Mouse (Mus musculus) liver, postnatal 0 days (tissue): ENCODE measurements around the gene Pdcd1lg2. TPM values are rescaled to one million over a fixed set of nuclear protein-coding genes. Genes with fewer than 3 reads are reported as not detected.
A peak's percentile ranks its signal among the peaks of the same experiment; 100 is the strongest.

ENCODE experiments used
- ATAC-seq: fragments of 200-750 bp; cut with Nextera tagmentation; 2 replicates; pipeline ENCODE4 v1.8.0; 2017; ENCODE audit warnings: mild to moderate bottlenecking, moderate library complexity
- DNase-seq: peaks from one replicate; pipeline ENCODE4 v3.0.0-alpha.2; 2016
- H3K27ac ChIP-seq: fragments of 300-500 bp; sonication (generic); 2 replicates; pipeline ENCODE4 v1.5.1; 2014; ENCODE audit warnings: antibody characterized with exemption, moderate library complexity, mild to moderate bottlenecking, low read depth
- H3K27me3 ChIP-seq: fragments of 300-500 bp; sonication (generic); 2 replicates; pipeline ENCODE4 v1.6.1; 2014; ENCODE audit warnings: low read length, control low read depth, mixed read lengths; ENCODE audit not compliant: insufficient read depth
- H3K36me3 ChIP-seq: fragments of 300-500 bp; sonication (generic); replicated peaks from 2 replicates; pipeline ENCODE4 v1.6.1; 2014; ENCODE audit warnings: mild to moderate bottlenecking, control low read depth, low read length, moderate library complexity, mixed read lengths; ENCODE audit not compliant: insufficient read depth
- H3K4me1 ChIP-seq: fragments of 300-500 bp; sonication (generic); 2 replicates; pipeline ENCODE4 v1.6.1; 2014; ENCODE audit warnings: antibody characterized with exemption, mild to moderate bottlenecking, control low read depth; ENCODE audit not compliant: insufficient read depth
- H3K4me2 ChIP-seq: fragments of 300-500 bp; sonication (generic); 2 replicates; pipeline ENCODE4 v1.6.1; 2014; ENCODE audit warnings: low read depth, mild to moderate bottlenecking, low read length, moderate library complexity, mixed read lengths
- H3K4me3 ChIP-seq: fragments of 300-500 bp; sonication (generic); 2 replicates; pipeline ENCODE4 v1.5.1; 2014; ENCODE audit warnings: low read depth, low read length
- H3K9ac ChIP-seq: fragments of 300-500 bp; sonication (generic); replicated peaks from 2 replicates; pipeline ENCODE4 v1.6.1; 2014; ENCODE audit warnings: mild to moderate bottlenecking, moderate library complexity
- H3K9me3 ChIP-seq: fragments of 300-500 bp; sonication (generic); 2 replicates; pipeline ENCODE4 v1.6.1; 2016; ENCODE audit warnings: mild to moderate bottlenecking, control low read depth, low read length, mixed read lengths
- CTCF ChIP-seq: sonication (generic); IDR thresholded peaks from 2 replicates; pipeline ENCODE4 v1.5.1; 2016; ENCODE audit warnings: antibody characterized with exemption, low read depth
- EP300 ChIP-seq: IDR thresholded peaks from 2 replicates; pipeline ENCODE4 v1.6.1; 2016; ENCODE audit warnings: antibody characterized with exemption, low read depth, mild to moderate bottlenecking
- WGBS: fragments of 180-500 bp; shearing (Covaris S2); extraction: QIAGEN DNeasy Blood & Tissue Kit; methylation state at CpG from one replicate; pipeline ENCODE4 v1.1.7; 2014; ENCODE audit not compliant: insufficient replicate concordance; 5-methylcytosine and 5-hydroxymethylcytosine counted together
- polyA plus RNA-seq: library from polyadenylated mRNA; unstranded; fragments of >200 nt; fragmentation: Nextera tagmentation; extraction: Ambion mirVana; gene quantifications from 2 replicates; pipeline ENCODE4 v1.2.1, GENCODE M21; 2015

Pdcd1lg2 gene
- polyA plus RNA-seq, 1 experiment from 2014 or later: not detected

DNA sequence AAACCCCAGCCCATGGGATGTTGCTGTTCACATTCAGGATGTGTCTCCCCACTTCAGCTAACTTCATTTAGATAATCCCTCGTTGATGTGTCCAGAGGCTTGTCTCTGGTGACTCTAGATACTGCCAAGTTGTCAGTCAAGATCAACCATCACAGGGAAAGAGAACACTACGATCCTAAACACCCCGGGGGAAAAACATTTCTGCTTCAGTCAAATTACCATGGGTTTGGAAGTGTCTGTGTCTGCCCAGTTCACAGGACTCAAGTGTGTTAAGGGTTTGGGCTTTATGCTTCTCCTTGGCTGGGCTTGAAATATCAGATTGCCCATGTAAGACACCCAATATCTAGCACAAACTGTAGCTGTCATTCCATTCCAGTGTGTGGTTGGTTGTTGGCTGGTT lies 71.9 kb downstream of the Pdcd1lg2 start:
- TF ChIP-seq EP300 (no peak), CTCF (no peak)
- ATAC-seq: no peak
- DNase-seq: no peak
- Histone ChIP-seq H3K4me2 (no peak overlapping the region), H3K4me1 (peaks cover 12% of the 10 kb centered on the region), H3K27me3 (no peaks in the 10 kb centered on the region), H3K27ac (no peak overlapping the region), H3K36me3 (no peaks in the 10 kb centered on the region), H3K9ac (no peak overlapping the region), H3K9me3 (no peaks in the 10 kb centered on the region), H3K4me3 (no peak overlapping the region)
- 36% methylated on average over 3 of the region's 3 CpGs for WGBS

DNA sequence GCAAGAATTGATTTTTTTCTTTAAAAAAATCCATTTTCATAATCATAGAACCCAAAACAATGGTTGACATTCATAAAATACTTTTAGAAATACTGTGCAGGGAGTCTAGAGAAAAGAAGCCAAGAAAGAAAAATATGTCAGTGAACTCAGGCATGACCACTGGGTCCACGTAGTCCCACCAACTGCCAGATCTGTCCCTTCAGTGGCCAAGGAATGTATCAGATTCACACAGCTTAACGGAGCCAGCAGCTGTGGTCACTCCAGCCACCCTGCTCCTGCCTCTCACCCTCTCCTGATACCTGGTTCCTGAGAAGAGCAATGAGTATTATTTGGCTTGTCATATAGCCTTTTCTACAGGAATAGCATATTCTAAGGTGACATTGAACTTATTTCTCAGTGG lies 72.7 kb downstream of the Pdcd1lg2 start:
- H3K4me3 ChIP-seq: no peak overlapping the region
- WGBS: 61% methylated on average over 2 of the region's 2 CpGs
- ATAC-seq: no peak
- H3K9ac ChIP-seq: no peak overlapping the region
- peaks cover 19% of the 10 kb centered on the region for H3K4me1 ChIP-seq
- no peaks in the 10 kb centered on the region for H3K36me3 ChIP-seq
- TF ChIP-seq EP300 (no peak), CTCF (no peak)
- no peaks in the 10 kb centered on the region for H3K27me3 ChIP-seq
- H3K9me3 ChIP-seq: no peaks in the 10 kb centered on the region
- no peak overlapping the region for H3K4me2 ChIP-seq
- no peak overlapping the region for H3K27ac ChIP-seq
- no peak for DNase-seq

DNA sequence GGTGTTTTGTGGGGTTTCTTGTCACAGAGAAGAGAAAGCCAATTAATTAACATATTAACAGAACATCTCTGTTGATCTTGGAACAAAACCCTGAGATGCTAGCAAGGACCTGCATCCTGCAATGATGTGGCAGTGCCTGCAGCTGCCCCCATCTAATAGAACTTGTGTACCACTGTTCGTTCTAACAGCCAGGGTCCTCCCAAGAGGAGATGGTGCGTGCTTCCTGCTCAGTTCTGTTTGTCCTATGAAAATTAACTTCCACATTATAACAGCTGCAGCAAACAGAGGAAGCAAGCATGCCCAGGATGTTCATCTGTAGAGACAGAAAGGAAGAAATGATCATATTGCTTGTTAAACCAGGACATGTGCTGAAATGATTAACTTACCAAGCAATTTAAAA lies 73.8 kb downstream of the Pdcd1lg2 start:
- Histone ChIP-seq H3K36me3 (no peaks in the 10 kb centered on the region), H3K4me1 (peaks cover 26% of the 10 kb centered on the region), H3K27me3 (no peaks in the 10 kb centered on the region), H3K4me2 (no peak overlapping the region), H3K9ac (no peak overlapping the region), H3K4me3 (no peak overlapping the region), H3K27ac (peak overlapping the region; percentile 58), H3K9me3 (no peaks in the 10 kb centered on the region)
- WGBS: 26% methylated on average over 2 of the region's 2 CpGs
- no peak for TF ChIP-seq CTCF
- ATAC-seq (peak; percentile 18; the same call in 1 of the 2 replicates), DNase-seq (no peak)

DNA sequence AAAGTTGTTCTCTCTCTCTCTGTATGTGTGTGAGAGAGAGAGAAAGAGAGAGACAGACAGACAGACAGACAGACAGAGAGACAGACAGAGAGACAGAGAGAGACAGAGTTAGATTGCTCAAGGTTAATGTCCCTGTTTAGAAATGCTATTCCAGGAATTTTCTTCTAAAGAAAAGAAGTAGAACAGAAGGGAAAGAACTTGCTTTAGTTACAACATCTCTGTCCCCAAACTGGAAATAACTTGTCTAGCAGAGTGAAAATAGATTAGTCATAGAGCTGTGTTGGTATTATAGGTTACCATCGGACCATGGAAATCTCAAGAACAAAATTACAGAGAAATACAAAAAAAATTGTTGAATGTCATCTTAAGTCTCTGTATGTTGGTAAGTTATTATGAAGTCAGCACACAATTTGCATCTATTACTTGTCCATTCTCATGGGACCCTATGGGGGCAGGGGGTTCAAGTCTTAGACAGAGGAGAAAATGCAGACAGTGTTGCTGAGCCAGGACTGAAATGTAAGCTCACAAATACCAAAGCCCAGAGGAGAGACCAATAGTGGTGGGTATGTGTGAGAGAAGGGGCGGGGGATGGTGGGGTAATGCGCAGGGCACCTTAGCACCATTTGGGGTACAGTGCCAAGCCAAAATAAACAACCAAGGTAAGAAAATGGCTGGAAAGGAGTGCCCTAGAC lies 74.7 kb downstream of the Pdcd1lg2 start:
- no peaks in the 10 kb centered on the region for H3K9me3 ChIP-seq
- H3K36me3 ChIP-seq: no peaks in the 10 kb centered on the region
- H3K4me1 ChIP-seq: peaks cover 29% of the 10 kb centered on the region
- peak overlapping the region; percentile 53 for H3K27ac ChIP-seq
- TF ChIP-seq CTCF: no peak
- TF ChIP-seq EP300: no peak
- DNase-seq: no peak
- no peak overlapping the region for H3K4me2 ChIP-seq
- H3K9ac ChIP-seq: no peak overlapping the region
- H3K27me3 ChIP-seq: no peaks in the 10 kb centered on the region
- no peak overlapping the region for H3K4me3 ChIP-seq
- 76% methylated on average over 3 of the region's 3 CpGs for WGBS
- no peak for ATAC-seq

DNA sequence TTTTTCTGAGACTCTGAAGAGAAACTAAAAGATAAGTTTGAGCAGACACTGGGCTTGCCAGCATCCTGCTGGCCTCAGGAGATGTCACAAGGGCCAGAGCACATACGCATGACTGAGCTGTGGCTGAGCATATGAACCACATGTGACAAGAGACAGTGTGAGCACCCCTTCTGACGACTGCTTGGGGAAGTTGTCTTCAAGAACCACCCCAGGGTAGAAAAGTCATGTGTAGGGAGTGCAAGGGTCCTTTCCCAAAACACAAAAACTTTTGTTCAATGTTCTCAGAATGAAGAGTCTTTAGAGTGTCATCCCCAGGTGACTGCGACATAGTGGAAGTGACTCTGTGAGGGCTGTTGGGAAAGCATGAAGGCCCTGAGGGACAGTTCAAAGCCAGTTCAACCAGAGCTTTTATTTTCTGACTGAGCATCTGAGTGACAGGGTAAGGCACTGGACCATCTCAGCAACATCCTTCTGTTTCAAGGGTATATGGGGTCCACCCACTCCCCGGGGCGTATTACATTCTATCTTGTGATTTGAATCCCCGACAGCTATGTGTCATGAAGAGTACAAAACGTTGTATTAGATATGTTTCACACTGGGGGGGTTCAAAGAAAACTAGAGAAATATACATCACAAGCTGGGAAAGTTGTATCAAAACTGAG lies 76.0 kb downstream of the Pdcd1lg2 start:
- Histone ChIP-seq H3K36me3 (no peaks in the 10 kb centered on the region), H3K27me3 (no peaks in the 10 kb centered on the region), H3K4me3 (no peak overlapping the region), H3K9me3 (no peaks in the 10 kb centered on the region), H3K4me2 (no peak overlapping the region), H3K27ac (peak overlapping the region; percentile 46), H3K9ac (no peak overlapping the region), H3K4me1 (peaks cover 33% of the 10 kb centered on the region)
- ATAC-seq (peak; percentile 60), DNase-seq (no peak)
- WGBS: 64% methylated on average over 7 of the region's 7 CpGs
- TF ChIP-seq CTCF: no peak
- no peak for TF ChIP-seq EP300

DNA sequence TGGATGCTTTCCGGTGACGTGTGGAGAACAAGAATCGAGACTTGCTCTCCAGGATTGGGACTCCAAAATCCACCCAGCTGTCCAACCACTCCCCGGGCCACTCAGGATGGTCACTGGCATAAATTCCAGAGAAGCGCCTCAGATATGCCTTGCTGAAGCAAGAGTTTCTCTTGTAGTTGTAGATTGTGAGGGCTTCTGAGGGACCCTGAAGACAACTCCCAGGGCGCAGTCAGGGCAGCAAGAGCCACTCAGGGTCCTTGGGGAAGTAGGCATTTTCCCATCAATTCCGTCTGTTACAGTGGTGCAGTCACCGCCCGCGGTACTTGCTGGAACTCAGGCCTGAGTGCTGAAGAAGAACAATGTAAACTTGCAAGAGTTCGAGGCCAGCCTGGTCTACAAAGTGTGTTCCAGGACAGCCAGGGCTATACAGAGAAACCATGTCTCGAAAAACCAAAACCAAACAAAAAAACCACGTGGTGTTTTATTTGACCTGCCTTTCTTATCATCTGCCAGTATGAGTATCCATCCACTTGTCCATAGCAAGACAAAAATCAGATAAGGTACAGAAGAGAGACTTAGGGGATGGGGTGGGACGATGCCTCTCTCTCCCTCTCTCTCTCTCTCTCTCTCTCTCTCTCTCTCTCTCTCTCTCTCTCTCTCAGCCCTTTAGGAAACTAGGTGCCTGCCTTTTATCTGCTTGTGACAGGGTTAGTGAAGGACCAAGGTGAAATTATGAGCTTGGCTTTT lies 76.8 kb downstream of the Pdcd1lg2 start:
- no peak overlapping the region for H3K4me2 ChIP-seq
- no peaks in the 10 kb centered on the region for H3K27me3 ChIP-seq
- H3K27ac ChIP-seq: peak overlapping the region; percentile 66
- 75% methylated on average over 14 of the region's 14 CpGs for WGBS
- H3K4me1 ChIP-seq: peaks cover 29% of the 10 kb centered on the region
- no peaks in the 10 kb centered on the region for H3K9me3 ChIP-seq
- DNase-seq: no peak
- H3K9ac ChIP-seq: no peak overlapping the region
- H3K36me3 ChIP-seq: no peaks in the 10 kb centered on the region
- no peak for ATAC-seq
- TF ChIP-seq CTCF (no peak), EP300 (no peak)
- H3K4me3 ChIP-seq: no peak overlapping the region
